Mouse (Mus musculus) forebrain, embryonic 13.5 days (tissue): ENCODE measurements around the gene Gm49322. TPM values are rescaled to one million over a fixed set of nuclear protein-coding genes. Genes with fewer than 3 reads are reported as not detected.
"Not testable (repeated sequence)": the region's sequence is repeated elsewhere in the genome, so short reads cannot be mapped to it uniquely, and the experiment has no call there.

Source experiments
- ATAC-seq: fragments of 200-750 bp; cut with Nextera tagmentation; 2 replicates; pipeline ENCODE4 v1.8.0; 2017
- H3K27ac ChIP-seq: fragments of 300-500 bp; sonication (generic); 2 replicates; pipeline ENCODE4 v1.5.1; 2015; ENCODE audit warnings: inconsistent platforms, mild to moderate bottlenecking, moderate library complexity
- H3K27me3 ChIP-seq: fragments of 300-500 bp; sonication (generic); 2 replicates; pipeline ENCODE4 v1.6.1; 2015; ENCODE audit warnings: mild to moderate bottlenecking, inconsistent platforms
- H3K36me3 ChIP-seq: fragments of 300-500 bp; sonication (generic); 2 replicates; pipeline ENCODE4 v1.6.1; 2015; ENCODE audit warnings: mild to moderate bottlenecking, inconsistent platforms; ENCODE audit not compliant: poor library complexity, severe bottlenecking
- H3K4me1 ChIP-seq: fragments of 300-500 bp; sonication (generic); 2 replicates; pipeline ENCODE4 v1.6.1; 2015; ENCODE audit warnings: inconsistent platforms
- H3K4me2 ChIP-seq: fragments of 300-500 bp; sonication (generic); 2 replicates; pipeline ENCODE4 v1.6.1; 2015; ENCODE audit warnings: inconsistent platforms, mild to moderate bottlenecking, moderate library complexity
- H3K4me3 ChIP-seq: fragments of 300-500 bp; sonication (generic); 2 replicates; pipeline ENCODE4 v1.5.1; 2015; ENCODE audit warnings: mild to moderate bottlenecking, inconsistent platforms
- H3K9ac ChIP-seq: fragments of 300-500 bp; sonication (generic); 2 replicates; pipeline ENCODE4 v1.6.1; 2015; ENCODE audit warnings: mild to moderate bottlenecking, inconsistent platforms
- H3K9me3 ChIP-seq: fragments of 300-500 bp; sonication (generic); replicated peaks from 2 replicates; pipeline ENCODE4 v1.6.1; 2016; ENCODE audit warnings: inconsistent platforms
- WGBS: fragments of 180-500 bp; shearing (Covaris S2); methylation state at CpG from one replicate; pipeline ENCODE4 v1.1.7; 2015; 5-methylcytosine and 5-hydroxymethylcytosine counted together
- polyA plus RNA-seq: library from polyadenylated mRNA; unstranded; fragments of >200 nt; fragmentation: Nextera tagmentation; extraction: Ambion mirVana; gene quantifications from 2 replicates; pipeline ENCODE4 v1.2.1, GENCODE M21; 2015

The Gm49322 gene
- polyA plus RNA-seq, result 4.0 and 4.4 TPM in 2 replicates

GRCm38 (mm10) chr10:80605721-80606120, at the start of gene Gm49322:
Gene Gm49322 (plus strand): TSS chr10:80606021.
- ATAC-seq, H3K9me3 ChIP-seq, H3K4me3 ChIP-seq, H3K27ac ChIP-seq, H3K27me3 ChIP-seq, H3K4me2 ChIP-seq: not testable (repeated sequence)
- 83% methylated on average over 4 of the region's 4 CpGs for WGBS
- peaks cover 25% of the 10 kb centered on the region for H3K4me1 ChIP-seq
- H3K9ac ChIP-seq, result 0 out of 2 replicates have a peak within 1 kb of the TSS, but pooled peaks have one; percentile 1
- peaks cover 47% of the 10 kb centered on the region for H3K36me3 ChIP-seq

- H3K4me2 ChIP-seq, result no peak overlapping the region
Measured at GRCm38 (mm10) chr10:80557346-80557965, 48.4 kb upstream of the Gm49322 start.

GRCm38 (mm10) chr10:80559431-80559830, 46.4 kb upstream of the Gm49322 start:
- H3K9me3 ChIP-seq, result no peaks in the 10 kb centered on the region
- 90% methylated on average over 7 of the region's 7 CpGs for WGBS
- no peak for ATAC-seq
- no peaks in the 10 kb centered on the region for H3K27me3 ChIP-seq
- no peak overlapping the region for H3K9ac ChIP-seq
- H3K4me2 ChIP-seq, result 0 out of 2 replicates have a peak overlapping the region, but pooled peaks have one; percentile 9
- no peak overlapping the region for H3K4me3 ChIP-seq
- H3K36me3 ChIP-seq, result no peaks in the 10 kb centered on the region
- H3K4me1 ChIP-seq, result peaks cover 37% of the 10 kb centered on the region
- H3K27ac ChIP-seq, result no peak overlapping the region

More at GRCm38 (mm10) chr10:80557346-80557965, 48.4 kb upstream of the Gm49322 start:
- Histone ChIP-seq H3K36me3 (no peaks in the 10 kb centered on the region), H3K27me3 (no peaks in the 10 kb centered on the region), H3K4me3 (no peak overlapping the region), H3K9me3 (no peaks in the 10 kb centered on the region), H3K4me1 (peaks cover 33% of the 10 kb centered on the region), H3K9ac (no peak overlapping the region), H3K27ac (no peak overlapping the region)
- WGBS, result 35% methylated on average over 5 of the region's 5 CpGs
- no peak for ATAC-seq

GRCm38 (mm10) chr10:80560621-80561020, 45.2 kb upstream of the Gm49322 start:
- H3K9ac ChIP-seq, result peak overlapping the region; percentile 95
- 0 out of 2 replicates have a peak, but pooled peaks cover 1% of the 10 kb centered on the region for H3K36me3 ChIP-seq
- peak overlapping the region; percentile 99 for H3K4me3 ChIP-seq
- H3K4me2 ChIP-seq, result peak overlapping the region; percentile 93
- no peaks in the 10 kb centered on the region for H3K27me3 ChIP-seq
- H3K9me3 ChIP-seq, result no peaks in the 10 kb centered on the region
- H3K4me1 ChIP-seq, result peaks cover 37% of the 10 kb centered on the region
- ATAC-seq, result no peak
- no peak overlapping the region for H3K27ac ChIP-seq
- WGBS, result under 1% methylated on average over 13 of the region's 13 CpGs

GRCm38 (mm10) chr10:80561116-80561944, 44.5 kb upstream of the Gm49322 start, which contains the start of gene Rexo1:
Gene Rexo1 (minus strand): TSS chr10:80561560.
- WGBS, result under 1% methylated on average over 72 of the region's 72 CpGs
- Histone ChIP-seq H3K4me2 (peak within 1 kb of the TSS; percentile 93), H3K4me1 (peaks cover 42% of the 10 kb centered on the region), H3K27me3 (no peaks in the 10 kb centered on the region), H3K9me3 (no peaks in the 10 kb centered on the region), H3K27ac (peak within 1 kb of the TSS; percentile 90), H3K4me3 (peak within 1 kb of the TSS; percentile 99), H3K36me3 (0 out of 2 replicates have a peak, but pooled peaks cover 5% of the 10 kb centered on the region), H3K9ac (peak within 1 kb of the TSS; percentile 95)
- peak; percentile 86 for ATAC-seq

- Histone ChIP-seq H3K27me3 (no peaks in the 10 kb centered on the region), H3K4me2 (peak overlapping the region; percentile 47), H3K27ac (peak overlapping the region; percentile 83), H3K4me3 (peak overlapping the region; percentile 9; the same call in 1 of the 2 replicates), H3K4me1 (peaks cover 41% of the 10 kb centered on the region), H3K9ac (peak overlapping the region; percentile 41), H3K9me3 (no peaks in the 10 kb centered on the region), H3K36me3 (peaks cover 20% of the 10 kb centered on the region)
- WGBS, result 9% methylated on average over 17 of the region's 17 CpGs
- ATAC-seq, result peak; percentile 68
Measured at GRCm38 (mm10) chr10:80566375-80567092, 39.3 kb upstream of the Gm49322 start.

- H3K9ac ChIP-seq, result 0 out of 2 replicates have a peak overlapping the region, but pooled peaks have one; percentile 0
- H3K9me3 ChIP-seq, result no peaks in the 10 kb centered on the region
- H3K4me3 ChIP-seq, result no peak overlapping the region
- H3K27me3 ChIP-seq, result no peaks in the 10 kb centered on the region
- no peak for ATAC-seq
- no peak overlapping the region for H3K27ac ChIP-seq
- H3K36me3 ChIP-seq, result peaks cover 20% of the 10 kb centered on the region
- H3K4me2 ChIP-seq, result no peak overlapping the region
- peaks cover 50% of the 10 kb centered on the region for H3K4me1 ChIP-seq
- 95% methylated on average over 29 of the region's 29 CpGs for WGBS
Measured at GRCm38 (mm10) chr10:80568876-80569275, 36.9 kb upstream of the Gm49322 start.

- H3K4me1 ChIP-seq, result peaks cover 57% of the 10 kb centered on the region
Measured at GRCm38 (mm10) chr10:80569664-80570066, 36.2 kb upstream of the Gm49322 start.

GRCm38 (mm10) chr10:80570419-80570818, 35.4 kb upstream of the Gm49322 start:
- Histone ChIP-seq H3K9me3 (no peaks in the 10 kb centered on the region), H3K27ac (0 out of 2 replicates have a peak overlapping the region, but pooled peaks have one; percentile 31), H3K9ac (peak overlapping the region; percentile 63; the same call in 1 of the 2 replicates), H3K4me3 (no peak overlapping the region), H3K4me2 (peak overlapping the region; percentile 52; the same call in 1 of the 2 replicates), H3K36me3 (peaks cover 20% of the 10 kb centered on the region), H3K4me1 (peaks cover 65% of the 10 kb centered on the region), H3K27me3 (no peaks in the 10 kb centered on the region)
- no peak for ATAC-seq
- 88% methylated on average over 10 of the region's 10 CpGs for WGBS

More at GRCm38 (mm10) chr10:80569664-80570066, 36.2 kb upstream of the Gm49322 start:
- H3K4me3 ChIP-seq, result no peak overlapping the region
- 37% methylated on average over 10 of the region's 10 CpGs for WGBS
- H3K4me2 ChIP-seq, result no peak overlapping the region
- no peaks in the 10 kb centered on the region for H3K27me3 ChIP-seq
- no peak for ATAC-seq
- H3K36me3 ChIP-seq, result peaks cover 20% of the 10 kb centered on the region
- no peak overlapping the region for H3K9ac ChIP-seq
- no peaks in the 10 kb centered on the region for H3K9me3 ChIP-seq
- H3K27ac ChIP-seq, result no peak overlapping the region

GRCm38 (mm10) chr10:80570871-80571836, 34.7 kb upstream of the Gm49322 start:
- H3K27ac ChIP-seq, result peak overlapping the region; percentile 31; the same call in 1 of the 2 replicates
- no peaks in the 10 kb centered on the region for H3K27me3 ChIP-seq
- peaks cover 69% of the 10 kb centered on the region for H3K4me1 ChIP-seq
- WGBS, result 17% methylated on average over 30 of the region's 30 CpGs
- H3K4me2 ChIP-seq, result peak overlapping the region; percentile 52
- 0 out of 2 replicates have a peak, but pooled peaks have one; percentile 4 for ATAC-seq
- peak overlapping the region; percentile 17; the same call in 1 of the 2 replicates for H3K4me3 ChIP-seq
- peak overlapping the region; percentile 63 for H3K9ac ChIP-seq
- peaks cover 16% of the 10 kb centered on the region for H3K36me3 ChIP-seq
- no peaks in the 10 kb centered on the region for H3K9me3 ChIP-seq
